Mouse (Mus musculus) forebrain, embryonic 10.5 days (tissue): ENCODE results near the gene Xlr4b. TPM values are rescaled to one million over a fixed set of nuclear protein-coding genes. Genes with fewer than 3 reads are reported as not detected.
"Not testable (repeated sequence)": the region's sequence is repeated elsewhere in the genome, so short reads cannot be mapped to it uniquely, and the experiment has no call there.

Source experiments
- DNase-seq: peaks from one replicate; pipeline ENCODE4 v3.0.0-alpha.2; 2017; ENCODE audit warnings: low spot score; ENCODE audit errors: extremely low spot score
- H3K27ac ChIP-seq: fragments of 300-500 bp; sonication (generic); 2 replicates; pipeline ENCODE4 v1.5.1; 2016; ENCODE audit warnings: mild to moderate bottlenecking
- H3K27me3 ChIP-seq: fragments of 300-500 bp; sonication (generic); 2 replicates; pipeline ENCODE4 v1.6.1; 2016; ENCODE audit warnings: mild to moderate bottlenecking; ENCODE audit not compliant: poor library complexity, severe bottlenecking
- H3K36me3 ChIP-seq: fragments of 300-500 bp; sonication (generic); replicated peaks from 2 replicates; pipeline ENCODE4 v1.6.1; 2016; ENCODE audit warnings: mild to moderate bottlenecking, moderate library complexity
- H3K4me1 ChIP-seq: fragments of 300-500 bp; sonication (generic); 2 replicates; pipeline ENCODE4 v1.6.1; 2016
- H3K4me3 ChIP-seq: fragments of 300-500 bp; sonication (generic); 2 replicates; pipeline ENCODE4 v1.5.1; 2016; ENCODE audit warnings: mild to moderate bottlenecking, moderate library complexity
- H3K9me3 ChIP-seq: fragments of 300-500 bp; sonication (generic); 2 replicates; pipeline ENCODE4 v1.6.1; 2016; ENCODE audit warnings: mild to moderate bottlenecking, moderate library complexity
- WGBS: fragments of 180-500 bp; shearing (Covaris S2); methylation state at CpG from one replicate; pipeline ENCODE4 v1.1.7; 2016; 5-methylcytosine and 5-hydroxymethylcytosine counted together
- polyA plus RNA-seq: library from polyadenylated mRNA; unstranded; fragments of >200 nt; fragmentation: Nextera tagmentation; extraction: Ambion mirVana; gene quantifications from 2 replicates; pipeline ENCODE4 v1.2.1, GENCODE M21; 2016

Gene Xlr4b
- 0.37 and 0.52 TPM in 2 replicates for polyA plus RNA-seq

- not testable (repeated sequence) for H3K27me3 ChIP-seq, DNase-seq, H3K36me3 ChIP-seq, H3K27ac ChIP-seq, H3K4me3 ChIP-seq, H3K9me3 ChIP-seq, H3K4me1 ChIP-seq
- 79% methylated on average over 18 of the region's 19 CpGs for WGBS
Measured at GRCm38 (mm10) chrX:73213819-73214564, at the start of gene Xlr4b. Gene Xlr4b (plus strand): TSS chrX:73214333.

DNA sequence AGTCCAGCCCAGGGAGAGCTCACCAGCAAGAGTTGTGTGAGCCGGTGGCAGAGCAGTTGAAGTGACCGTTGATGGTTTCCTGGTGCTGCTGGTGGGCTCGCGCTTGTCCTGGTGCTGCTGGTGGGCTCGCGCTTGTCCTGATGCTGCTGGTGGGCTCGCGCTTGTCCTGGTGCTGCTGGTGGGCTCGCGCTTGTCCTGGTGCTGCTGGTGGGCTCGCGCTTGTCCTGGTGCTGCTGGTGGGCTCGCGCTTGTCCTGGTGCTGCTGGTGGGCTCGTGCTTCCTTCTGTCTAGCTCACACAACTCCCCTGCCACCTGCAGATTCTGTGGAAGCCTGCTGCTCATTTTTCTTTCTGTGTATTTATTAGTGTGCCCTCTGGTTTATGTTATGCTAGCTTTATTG lies 37.2 kb upstream of the Xlr4b start, which contains the start of gene Spin2d:
TSS of gene Spin2d (minus strand) at position 101 of the 400 bp plus-strand sequence.
- 79% methylated on average over 6 of the region's 15 CpGs for WGBS
- not testable (repeated sequence) for H3K4me1 ChIP-seq, H3K27ac ChIP-seq, H3K36me3 ChIP-seq, DNase-seq, H3K9me3 ChIP-seq, H3K4me3 ChIP-seq, H3K27me3 ChIP-seq

DNA sequence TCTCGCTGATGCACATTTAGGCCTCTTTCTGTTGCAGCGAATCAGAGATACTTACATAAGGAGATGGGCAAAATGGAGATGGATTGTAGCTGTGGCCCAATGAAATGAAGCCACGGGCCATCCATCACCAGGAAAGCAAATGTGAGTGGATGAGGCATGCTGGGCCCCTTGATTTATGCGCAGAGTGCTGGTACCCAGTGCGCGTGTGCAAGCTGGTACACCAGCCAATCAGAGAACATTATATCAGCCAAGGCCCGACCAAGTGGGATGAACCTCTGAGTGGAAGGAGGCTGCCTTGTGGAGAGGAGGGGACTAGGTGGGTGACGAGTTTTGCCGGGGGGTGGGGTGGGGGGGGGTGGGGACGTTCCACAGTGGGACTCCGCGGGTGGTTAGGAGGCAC lies 22.2 kb upstream of the Xlr4b start, which contains the start of gene Xlr3b:
TSS of gene Xlr3b (plus strand) at position 274 of the 400 bp plus-strand sequence.
- not testable (repeated sequence) for H3K27ac ChIP-seq, H3K36me3 ChIP-seq, H3K4me1 ChIP-seq, H3K27me3 ChIP-seq, H3K4me3 ChIP-seq, DNase-seq, H3K9me3 ChIP-seq
- 76% methylated on average over 12 of the region's 12 CpGs for WGBS

DNA sequence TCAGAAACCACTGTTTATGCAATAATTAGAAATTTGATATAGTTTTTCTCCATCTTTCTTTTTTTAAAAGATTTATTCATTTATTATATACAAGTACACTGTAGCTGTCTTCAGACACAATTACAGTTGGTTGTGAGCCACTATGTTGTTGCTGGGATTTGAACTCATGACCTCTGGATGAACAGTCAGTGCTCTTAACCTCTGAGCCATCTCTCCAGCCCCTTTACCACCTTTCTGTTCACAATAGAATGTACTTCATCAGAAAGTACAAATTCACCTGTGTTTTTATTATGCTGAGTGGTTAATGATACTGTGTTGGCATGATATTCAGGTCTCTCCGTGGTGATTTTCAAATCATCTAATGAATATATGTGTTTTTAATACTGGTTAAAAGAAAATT lies 11.2 kb downstream of the Xlr4b start:
- H3K36me3 ChIP-seq: no peaks in the 10 kb centered on the region
- peaks cover 16% of the 10 kb centered on the region for H3K27me3 ChIP-seq
- DNase-seq: no peak
- 53% methylated on average over 1 of the region's 1 CpGs for WGBS
- H3K4me1 ChIP-seq: peaks cover 13% of the 10 kb centered on the region
- no peak overlapping the region for H3K4me3 ChIP-seq
- no peak overlapping the region for H3K27ac ChIP-seq
- peaks cover 2% of the 10 kb centered on the region; the same call in 1 of the 2 replicates for H3K9me3 ChIP-seq

- H3K4me1 ChIP-seq: peaks cover 13% of the 10 kb centered on the region
- peak; percentile 75 for DNase-seq
- H3K9me3 ChIP-seq: peaks cover 2% of the 10 kb centered on the region; the same call in 1 of the 2 replicates
- H3K4me3 ChIP-seq: peak within 1 kb of the TSS; percentile 68
- peak within 1 kb of the TSS; percentile 89 for H3K27ac ChIP-seq
- 18% methylated on average over 39 of the region's 39 CpGs for WGBS
- peaks cover 16% of the 10 kb centered on the region for H3K27me3 ChIP-seq
- H3K36me3 ChIP-seq: no peaks in the 10 kb centered on the region
Measured at GRCm38 (mm10) chrX:73227914-73228605, 13.9 kb downstream of the Xlr4b start, which contains the start of gene F8a. Gene F8a (plus strand): TSS chrX:73228291.

DNA sequence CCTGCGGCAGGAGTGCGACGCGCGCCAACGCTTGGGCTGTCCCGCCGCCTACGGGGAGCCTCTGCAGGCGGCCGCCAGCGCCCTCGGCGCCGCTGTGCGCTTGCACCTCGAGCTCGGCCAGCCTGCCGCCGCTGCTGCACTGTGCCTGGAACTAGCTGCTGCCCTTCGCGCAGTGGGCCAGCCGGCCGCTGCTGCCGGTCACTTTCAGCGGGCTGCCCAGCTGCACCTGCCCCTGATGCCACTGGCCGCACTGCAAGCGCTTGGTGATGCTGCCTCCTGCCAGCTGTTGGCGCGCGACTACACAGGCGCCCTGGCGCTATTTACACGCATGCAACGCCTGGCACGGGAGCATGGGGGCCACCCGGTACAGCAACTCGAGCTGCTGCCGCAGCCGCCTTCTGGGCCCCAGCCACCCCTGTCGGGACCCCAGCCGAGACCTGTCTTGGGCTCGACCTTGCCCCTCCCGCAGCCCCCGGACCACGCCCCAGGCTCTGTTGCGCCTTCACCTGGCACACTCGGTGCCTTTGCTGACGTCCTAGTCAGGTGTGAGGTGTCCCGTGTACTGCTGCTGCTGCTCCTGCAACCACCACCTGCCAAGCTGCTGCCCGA lies 14.6 kb downstream of the Xlr4b start:
- H3K36me3 ChIP-seq: no peaks in the 10 kb centered on the region
- 15% methylated on average over 50 of the region's 51 CpGs for WGBS
- peaks cover 13% of the 10 kb centered on the region for H3K4me1 ChIP-seq
- H3K4me3 ChIP-seq: peak overlapping the region; percentile 68
- peak overlapping the region; percentile 89 for H3K27ac ChIP-seq
- DNase-seq: peak; percentile 34
- peaks cover 16% of the 10 kb centered on the region for H3K27me3 ChIP-seq
- peaks cover 2% of the 10 kb centered on the region; the same call in 1 of the 2 replicates for H3K9me3 ChIP-seq

DNA sequence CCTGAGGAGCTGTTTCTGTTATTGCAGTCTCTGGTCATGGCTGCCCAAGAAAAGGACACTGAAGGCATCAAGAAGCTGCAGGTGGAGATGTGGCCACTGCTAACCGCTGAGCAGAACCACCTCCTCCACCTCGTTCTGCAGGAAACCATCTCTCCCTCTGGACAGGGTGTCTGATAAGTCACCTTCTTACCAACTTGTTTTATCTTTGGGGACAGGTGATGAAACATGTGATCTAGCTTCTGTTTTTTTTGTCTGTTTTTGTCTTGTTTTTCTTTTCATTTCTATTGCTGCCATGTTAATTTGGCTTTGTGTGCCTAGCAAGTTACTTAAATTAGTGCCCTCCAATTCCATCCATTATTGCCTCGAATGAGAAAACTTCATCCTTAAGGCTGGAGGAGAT lies 15.2 kb downstream of the Xlr4b start:
- Histone ChIP-seq H3K9me3 (peaks cover 2% of the 10 kb centered on the region; the same call in 1 of the 2 replicates), H3K36me3 (no peaks in the 10 kb centered on the region), H3K27me3 (peaks cover 16% of the 10 kb centered on the region), H3K4me3 (peak overlapping the region; percentile 68), H3K27ac (peak overlapping the region; percentile 89; the same call in 1 of the 2 replicates), H3K4me1 (peaks cover 13% of the 10 kb centered on the region)
- 54% methylated on average over 3 of the region's 3 CpGs for WGBS
- no peak for DNase-seq

- 88% methylated on average over 14 of the region's 14 CpGs for WGBS
- not testable (repeated sequence) for H3K4me3 ChIP-seq, H3K36me3 ChIP-seq, DNase-seq, H3K4me1 ChIP-seq, H3K9me3 ChIP-seq, H3K27me3 ChIP-seq, H3K27ac ChIP-seq
Measured at GRCm38 (mm10) chrX:73242821-73243325, 28.7 kb downstream of the Xlr4b start, which contains the start of gene Xlr4c. Gene Xlr4c (minus strand): TSS chrX:73243130.

- not testable (repeated sequence) for H3K27me3 ChIP-seq, H3K9me3 ChIP-seq, H3K27ac ChIP-seq, H3K36me3 ChIP-seq, DNase-seq, H3K4me3 ChIP-seq, H3K4me1 ChIP-seq
- WGBS: 94% methylated on average over 1 of the region's 2 CpGs
Measured at GRCm38 (mm10) chrX:73262428-73262827, 48.3 kb downstream of the Xlr4b start.

DNA sequence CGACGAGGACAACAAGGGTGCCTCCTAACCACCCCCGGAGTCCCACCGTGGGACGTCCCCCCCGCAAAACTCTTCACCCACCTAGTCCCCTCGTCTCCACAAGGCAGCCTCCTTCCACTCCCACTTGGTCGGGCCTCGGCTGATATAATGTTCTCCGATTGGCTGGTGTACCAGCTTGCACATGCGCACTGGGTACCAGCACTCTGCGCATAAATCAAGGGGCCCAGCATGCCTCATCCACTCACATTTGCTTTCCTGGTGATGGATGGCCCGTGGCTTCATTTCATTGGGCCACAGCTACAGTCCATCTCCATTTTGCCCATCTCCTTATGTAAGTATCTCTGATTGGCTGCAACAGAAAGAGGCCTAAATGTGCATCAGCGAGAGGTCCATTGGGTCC lies 51.1 kb downstream of the Xlr4b start, which contains the start of gene Xlr3c:
TSS of gene Xlr3c (minus strand) at position 121 of the 400 bp plus-strand sequence.
- 92% methylated on average over 14 of the region's 14 CpGs for WGBS
- not testable (repeated sequence) for H3K4me1 ChIP-seq, H3K36me3 ChIP-seq, H3K27me3 ChIP-seq, DNase-seq, H3K4me3 ChIP-seq, H3K27ac ChIP-seq, H3K9me3 ChIP-seq
